Mouse (Mus musculus) G1E (cell line): ENCODE measurements around the gene Cox6b1. TPM values are rescaled to one million over a fixed set of nuclear protein-coding genes. Genes with fewer than 3 reads are reported as not detected.

Experiments
- ATAC-seq: 2 replicates; pipeline ENCODE4 v1.8.0; 2016; ENCODE audit warnings: mild to moderate bottlenecking; ENCODE audit not compliant: insufficient number of reproducible peaks, poor library complexity, low FRiP score, severe bottlenecking; ENCODE audit errors: extremely low read depth
- DNase-seq: peaks from one replicate; pipeline ENCODE4 v3.0.0; 2012; ENCODE audit warnings: low spot score
- H3K27me3 ChIP-seq: 2 replicates; pipeline ENCODE4 v1.6.1; 2012; ENCODE audit warnings: mild to moderate bottlenecking, low read length, inconsistent platforms; ENCODE audit not compliant: insufficient read depth
- H3K36me3 ChIP-seq: replicated peaks from 2 replicates; pipeline ENCODE3; 2012; ENCODE audit warnings: mild to moderate bottlenecking, inconsistent platforms
- H3K4me1 ChIP-seq: 2 replicates; pipeline ENCODE4 v1.6.1; 2012; ENCODE audit warnings: low read depth, low read length, inconsistent platforms, mixed read lengths; ENCODE audit not compliant: insufficient read depth
- H3K4me3 ChIP-seq: 2 replicates; pipeline ENCODE4 v1.5.1; 2012; ENCODE audit warnings: low read depth, mild to moderate bottlenecking, inconsistent platforms, low read length, moderate library complexity, mixed read lengths
- H3K9me3 ChIP-seq: replicated peaks from 2 replicates; pipeline ENCODE4 v1.6.1; 2012; ENCODE audit warnings: inconsistent platforms
- CTCF ChIP-seq: IDR thresholded peaks from 2 replicates; pipeline ENCODE4 v1.5.1; 2012; ENCODE audit warnings: low read depth, low read length, inconsistent platforms, mixed read lengths
- GATA1 ChIP-seq: IDR thresholded peaks from 2 replicates; pipeline ENCODE4 v1.6.1; 2012; ENCODE audit warnings: borderline replicate concordance, low read length, inconsistent platforms, mixed read lengths
- GATA2 ChIP-seq: IDR thresholded peaks from 2 replicates; pipeline ENCODE4 v1.6.1; 2012; ENCODE audit warnings: low read depth, low read length, inconsistent platforms, borderline replicate concordance
- POLR2AphosphoS5 ChIP-seq: IDR thresholded peaks from 2 replicates; pipeline ENCODE4 v1.6.1; 2012; ENCODE audit warnings: low read depth, low read length, inconsistent platforms; ENCODE audit not compliant: insufficient replicate concordance
- TAL1 ChIP-seq: conservative IDR thresholded peaks from 2 replicates; pipeline ENCODE4 v1.6.1; 2012; ENCODE audit warnings: low read depth, low read length, inconsistent platforms, mixed read lengths
- polyA plus RNA-seq: library from polyadenylated mRNA; stranded (reverse); fragments of >175 nt; gene quantifications from 2 replicates; pipeline ENCODE4 v1.2.3, GENCODE M21; 2012
- total RNA-seq, 2 experiments: library from RNA; stranded (forward) in 1 of 2; stranded (reverse) in 1 of 2; fragments of 200-1000 nt in 1 of 2; fragments of >200 nt in 1 of 2; fragmentation: Nextera tagmentation in 1 of 2; gene quantifications; 2 replicates each; pipeline ENCODE4 v1.2.3; 2014 to 2017

Cox6b1 gene
- total and polyA plus RNA-seq, 3 experiments = 147 to 820 (median 256) TPM

GRCm38 (mm10) chr7:30602583-30602982, 23.4 kb downstream of the Cox6b1 start:
- H3K4me1 ChIP-seq = peaks cover 14% of the 10 kb centered on the region
- peaks cover 17% of the 10 kb centered on the region for H3K36me3 ChIP-seq
- no peak overlapping the region for H3K4me3 ChIP-seq
- DNase-seq (no peak), ATAC-seq (no peak)
- no peaks in the 10 kb centered on the region for H3K9me3 ChIP-seq
- peaks cover 15% of the 10 kb centered on the region for H3K27me3 ChIP-seq
- TF ChIP-seq POLR2AphosphoS5 (no peak), GATA1 (no peak), GATA2 (no peak), CTCF (no peak), TAL1 (no peak)

GRCm38 (mm10) chr7:30600651-30601050, 25.3 kb downstream of the Cox6b1 start:
- Histone ChIP-seq H3K36me3 (peaks cover 12% of the 10 kb centered on the region), H3K27me3 (peaks cover 32% of the 10 kb centered on the region), H3K9me3 (no peaks in the 10 kb centered on the region), H3K4me3 (no peak overlapping the region), H3K4me1 (peaks cover 14% of the 10 kb centered on the region)
- ATAC-seq (no peak), DNase-seq (no peak)
- TF ChIP-seq POLR2AphosphoS5 (no peak), GATA2 (no peak), CTCF (no peak), GATA1 (no peak), TAL1 (no peak)

- ATAC-seq (peak; percentile 96), DNase-seq (peak; percentile 93)
- H3K4me1 ChIP-seq = peaks cover 14% of the 10 kb centered on the region
- H3K9me3 ChIP-seq = no peaks in the 10 kb centered on the region
- H3K4me3 ChIP-seq = peak overlapping the region; percentile 25; the same call in 1 of the 2 replicates
- TF ChIP-seq GATA2 (no peak), CTCF (no peak), POLR2AphosphoS5 (no peak), GATA1 (no peak), TAL1 (no peak)
- peaks cover 39% of the 10 kb centered on the region for H3K27me3 ChIP-seq
- peaks cover 10% of the 10 kb centered on the region for H3K36me3 ChIP-seq
Observed at GRCm38 (mm10) chr7:30599933-30600353, 26.0 kb downstream of the Cox6b1 start.

GRCm38 (mm10) chr7:30598786-30599185, 27.2 kb downstream of the Cox6b1 start, which contains the start of gene Zbtb32:
Gene Zbtb32, minus strand, starts transcription at chr7:30598909.
- TF ChIP-seq TAL1 (no peak), GATA2 (no peak), POLR2AphosphoS5 (no peak), GATA1 (no peak), CTCF (no peak)
- no peak for ATAC-seq
- peak within 1 kb of the TSS; percentile 25; the same call in 1 of the 2 replicates for H3K4me3 ChIP-seq

GRCm38 (mm10) chr7:30596811-30597210, 29.1 kb downstream of the Cox6b1 start:
- TF ChIP-seq TAL1 = no peak
- no peak for TF ChIP-seq POLR2AphosphoS5
- no peak for TF ChIP-seq GATA2
- Histone ChIP-seq H3K4me1 (peaks cover 29% of the 10 kb centered on the region), H3K4me3 (no peak overlapping the region), H3K9me3 (no peaks in the 10 kb centered on the region), H3K27me3 (peaks cover 52% of the 10 kb centered on the region), H3K36me3 (no peaks in the 10 kb centered on the region)
- ATAC-seq = no peak
- no peak for DNase-seq

More at GRCm38 (mm10) chr7:30598786-30599185, 27.2 kb downstream of the Cox6b1 start, which contains the start of gene Zbtb32:
- DNase-seq = no peak
- Histone ChIP-seq H3K9me3 (no peaks in the 10 kb centered on the region), H3K36me3 (peaks cover 8% of the 10 kb centered on the region), H3K4me1 (peaks cover 20% of the 10 kb centered on the region), H3K27me3 (peaks cover 48% of the 10 kb centered on the region)

- Histone ChIP-seq H3K4me3 (no peak overlapping the region), H3K27me3 (peaks cover 52% of the 10 kb centered on the region), H3K36me3 (peaks cover under 1% of the 10 kb centered on the region), H3K9me3 (no peaks in the 10 kb centered on the region), H3K4me1 (peaks cover 29% of the 10 kb centered on the region)
- DNase-seq (no peak), ATAC-seq (no peak)
- TF ChIP-seq GATA1 (no peak), TAL1 (no peak), CTCF (no peak), POLR2AphosphoS5 (no peak), GATA2 (no peak)
Observed at GRCm38 (mm10) chr7:30596093-30596492, 29.9 kb downstream of the Cox6b1 start.
